12 mouse cellular contexts compared by ENCODE assay signal in genomic region chr6:81933281-81933680, GRCm38 (mm10). TPM values are rescaled to one million over a fixed set of nuclear protein-coding genes. Genes with fewer than 3 reads are reported as not detected.
DNase-seq lines count a peak whose midpoint lies in the region; ATAC-seq and TF ChIP-seq lines count a peak whose summit lies in the region.
"Had no signal": no experiment of that assay in that cellular context is flagged by ENCODE, and none has a peak within 500 bp of the region (broad histone marks: within the 10 kb centered on the region; RNA-seq: fewer than 3 reads in every experiment).

No protein-coding gene starts in this region.

- intact Hi-C loops in heart, postnatal 36 days (cut with DNase I): no loop called here

- TF ChIP-seq CTCF in liver, postnatal 0 days (IDR thresholded peaks at IDR 0.05; ENCODE audit: low read depth): peak; percentile 46
- peak; percentile 17 to 28; a peak in 2 of 4 replicates for TF ChIP-seq CTCF in CH12.LX (conservative IDR thresholded peaks at IDR 0.05 in 1 of 2, IDR thresholded peaks at IDR 0.05 in 1 of 2; ENCODE audit: low read depth in 2 of 2, low read length in 2 of 2)

- WGBS in liver, postnatal 0 days (ENCODE audit: insufficient replicate concordance): 89% methylated on average over 3 of the region's 3 CpGs
- 89% methylated on average over 3 of the region's 3 CpGs for WGBS in liver, embryonic 11.5 days

- no peak for ATAC-seq in liver, postnatal 0 days
- ATAC-seq in liver, embryonic 11.5 days (replicated peaks; ENCODE audit: low FRiP score): no peak
- ATAC-seq in megakaryocyte progenitor cell, adult 5-6 weeks (replicated peaks; ENCODE audit: poor library complexity): 0 out of 2 replicates have a peak, but pooled peaks have one; percentile 31
- no peak for ATAC-seq in cerebellum, adult (ENCODE audit: insufficient number of reproducible peaks, low FRiP score, low TSS enrichment)
- ATAC-seq: inflammation-experienced regulatory T-cells, adult 6 months had no signal

- no peak overlapping the region for H3K4me3 ChIP-seq in liver, postnatal 0 days (ENCODE audit: low read depth, low read length)
- no peak overlapping the region for H3K4me3 ChIP-seq in liver, embryonic 11.5 days (ENCODE audit: low read depth, low read length)
- no peak overlapping the region for H3K4me3 ChIP-seq in CH12.LX (replicated peaks in 1 of 3; ENCODE audit: low read depth in 2 of 3, low read length in 2 of 3, poor library complexity in 1 of 3)
- H3K4me3 ChIP-seq: liver, embryonic 15.5 days had no signal

- H3K4me2 ChIP-seq in liver, postnatal 0 days (ENCODE audit: low read depth, low read length): no peak overlapping the region
- no peak overlapping the region for H3K4me2 ChIP-seq in liver, embryonic 11.5 days
- no peak overlapping the region for H3K4me2 ChIP-seq in CH12.LX (ENCODE audit: insufficient read depth, low read depth, poor library complexity, severe bottlenecking)
- H3K4me2 ChIP-seq: liver, embryonic 15.5 days had no signal

- no peak for TF ChIP-seq POLR2A in CH12.LX (IDR thresholded peaks at IDR 0.05; ENCODE audit: low read depth, low read length)

- H3K79me2 ChIP-seq in CH12.LX (replicated peaks; ENCODE audit: control insufficient read depth, extremely low read depth, insufficient read depth, poor library complexity, severe bottlenecking): no peaks in the 10 kb centered on the region

- no peak; the same call in 1 of the 2 replicates for TF ChIP-seq RAD21 in CH12.LX (IDR thresholded peaks at IDR 0.05; ENCODE audit: low read depth, low read length)

- peaks cover 56% of the 10 kb centered on the region for H3K36me3 ChIP-seq in liver, postnatal 0 days (replicated peaks; ENCODE audit: insufficient read depth, low read length)
- H3K36me3 ChIP-seq in liver, embryonic 11.5 days (ENCODE audit: control insufficient read depth, insufficient read depth, low read length): peaks cover 47% of the 10 kb centered on the region
- H3K36me3 ChIP-seq in CH12.LX (replicated peaks in 1 of 2; ENCODE audit: control insufficient read depth in 1 of 2, insufficient read depth in 1 of 2, low read length in 1 of 2): peaks cover 58 to 82% of the 10 kb centered on the region in 2 experiments

- H3K9me3 ChIP-seq in liver, postnatal 0 days (ENCODE audit: low read length): 0 out of 2 replicates have a peak, but pooled peaks cover 2% of the 10 kb centered on the region
- peaks cover 5% of the 10 kb centered on the region; the same call in 1 of the 2 replicates for H3K9me3 ChIP-seq in liver, embryonic 11.5 days (ENCODE audit: control insufficient read depth, low read length)
- H3K9me3 ChIP-seq in CH12.LX (replicated peaks; ENCODE audit: low read length): peaks cover 8% of the 10 kb centered on the region
- H3K9me3 ChIP-seq: liver, embryonic 15.5 days had no signal

- TF ChIP-seq EP300 in liver, postnatal 0 days (IDR thresholded peaks at IDR 0.05; ENCODE audit: low read depth): no peak
- TF ChIP-seq EP300 in CH12.LX (IDR thresholded peaks at IDR 0.05; ENCODE audit: low read length): no peak

- dilution Hi-C loops in CH12.LX (cut with MboI; ENCODE audit: extremely low pct_ligation_motif_present, extremely low pct_unique_long_range_greater_than_20kb, low sequenced_read_pairs): no loop called here

- H3K9ac ChIP-seq in liver, postnatal 0 days (replicated peaks): no peak overlapping the region
- H3K9ac ChIP-seq in liver, embryonic 11.5 days (ENCODE audit: low read depth, low read length): no peak overlapping the region
- H3K9ac ChIP-seq in CH12.LX (ENCODE audit: insufficient read depth, low read depth): no peak overlapping the region
- H3K9ac ChIP-seq: liver, embryonic 15.5 days had no signal

- in situ Hi-C loops in CH12.LX (cut with MboI; ENCODE audit: low pct_ligation_motif_present, low pct_unique_long_range_greater_than_20kb, low sequenced_read_pairs): no loop called here

- peak; percentile 33 for DNase-seq in heart, adult 11 months
- no peak for DNase-seq in heart, postnatal 36 days
- DNase-seq in liver, postnatal 0 days: no peak
- DNase-seq in liver, embryonic 11.5 days (ENCODE audit: low spot score): no peak
- DNase-seq in CH12.LX (ENCODE audit: extremely low read depth): no peak
- no peak for DNase-seq in frontal cortex, postnatal 10 days (ENCODE audit: low spot score in 2 of 2)
- DNase-seq: cerebellum, adult 2 months; heart, postnatal 14 days had no signal

- H3K27ac ChIP-seq in liver, postnatal 0 days (ENCODE audit: low read depth): no peak overlapping the region
- H3K27ac ChIP-seq in liver, embryonic 11.5 days (ENCODE audit: low read depth, low read length): no peak overlapping the region
- no peak overlapping the region for H3K27ac ChIP-seq in CH12.LX (ENCODE audit: insufficient read depth, low read depth)
- H3K27ac ChIP-seq: liver, embryonic 15.5 days had no signal

- no peaks in the 10 kb centered on the region for H3K4me1 ChIP-seq in liver, postnatal 0 days (ENCODE audit: insufficient read depth)
- no peaks in the 10 kb centered on the region for H3K4me1 ChIP-seq in liver, embryonic 11.5 days (replicated peaks; ENCODE audit: control insufficient read depth, insufficient read depth, low read length)
- peaks cover 8% of the 10 kb centered on the region in 2 experiments; a peak in 2 of 4 replicates for H3K4me1 ChIP-seq in CH12.LX (ENCODE audit: control insufficient read depth in 1 of 2, insufficient read depth in 2 of 2)
- H3K4me1 ChIP-seq: liver, embryonic 15.5 days had no signal

- no peaks in the 10 kb centered on the region for H3K27me3 ChIP-seq in liver, postnatal 0 days (ENCODE audit: insufficient read depth, low read length)
- no peaks in the 10 kb centered on the region for H3K27me3 ChIP-seq in liver, embryonic 11.5 days (replicated peaks; ENCODE audit: control insufficient read depth, insufficient read depth, low read length)
- H3K27me3 ChIP-seq in CH12.LX (replicated peaks): no peaks in the 10 kb centered on the region
- H3K27me3 ChIP-seq: liver, embryonic 15.5 days had no signal

TF ChIP-seq in CH12.LX, 34 proteins besides CTCF, POLR2A, EP300 and RAD21:
- TF ChIP-seq ELF1 (IDR thresholded peaks at IDR 0.05; ENCODE audit: low read depth, low read length) (no peak), JUND (conservative IDR thresholded peaks at IDR 0.05; ENCODE audit: low read depth, low read length) (no peak), USF2 (conservative IDR thresholded peaks at IDR 0.05; ENCODE audit: low read depth, low read length) (no peak)
TF ChIP-seq in CH12.LX: peak in this region for 0.

RNA-seq across cellular contexts. Expression of gene Gcfc2, which starts 9.8 kb away (rescaled TPM):
- 1 to 10 TPM; 3.3 to 3.6 TPM for total RNA-seq in heart, postnatal 36 days (2021)
- polyA plus RNA-seq in liver, postnatal 0 days (2015; fragmentation: Nextera tagmentation; extraction: Ambion mirVana): 1.7 and 2.0 TPM in 2 replicates
- 10.7 and 12.4 TPM in 2 replicates for polyA plus RNA-seq in liver, embryonic 11.5 days (2014; fragmentation: Nextera tagmentation; extraction: Ambion mirVana)
- 11.3 and 13.5 TPM in 2 replicates for total RNA-seq in CH12.LX (2012; rRNA removed)
- total RNA-seq in CH12.LX (2014; rRNA removed): 14.6 and 17.6 TPM in 2 replicates
- 15.4 and 17.6 TPM in 2 replicates for polyA plus RNA-seq in CH12.LX (2012; ENCODE audit: insufficient read length, low read depth)
- 12.9 and 23.4 TPM in 2 replicates for total RNA-seq in megakaryocyte progenitor cell, adult 5-6 weeks (2015)
- 16.7 and 33.4 TPM in 2 replicates for total RNA-seq in megakaryocyte progenitor cell, adult 5-6 weeks (2017)

RNA-seq across cellular contexts. Expression of gene Mrpl19, which starts 32.5 kb away (rescaled TPM):
- total RNA-seq in heart, postnatal 36 days (2021): 10 to 100 TPM; 32.1 to 39.4 TPM
- polyA plus RNA-seq in liver, postnatal 0 days (2015; fragmentation: Nextera tagmentation; extraction: Ambion mirVana): 11.4 and 14.2 TPM in 2 replicates
- polyA plus RNA-seq in liver, embryonic 11.5 days (2014; fragmentation: Nextera tagmentation; extraction: Ambion mirVana): 77.9 and 81.9 TPM in 2 replicates
- 27.2 and 30.2 TPM in 2 replicates for total RNA-seq in CH12.LX (2012; rRNA removed)
- total RNA-seq in CH12.LX (2014; rRNA removed): 54.0 and 57.6 TPM in 2 replicates
- polyA plus RNA-seq in CH12.LX (2012; ENCODE audit: insufficient read length, low read depth): 96.2 and 104 TPM in 2 replicates
- 27.5 and 33.6 TPM in 2 replicates for total RNA-seq in megakaryocyte progenitor cell, adult 5-6 weeks (2015)
- total RNA-seq in megakaryocyte progenitor cell, adult 5-6 weeks (2017): 39.2 and 44.7 TPM in 2 replicates
